Mouse (Mus musculus) embryonic facial prominence, embryonic 11.5 days (tissue): ENCODE measurements around the gene C3. TPM values are rescaled to one million over a fixed set of nuclear protein-coding genes. Genes with fewer than 3 reads are reported as not detected.
A peak's percentile ranks its signal among the peaks of the same experiment; 100 is the strongest.

Experiments
- ATAC-seq: fragments of 200-750 bp; cut with Nextera tagmentation; replicated peaks from 2 replicates; pipeline ENCODE4 v1.8.0; 2017; ENCODE audit warnings: low read depth; ENCODE audit not compliant: insufficient number of reproducible peaks, low FRiP score, low TSS enrichment
- DNase-seq: peaks from one replicate; pipeline ENCODE4 v3.0.0-alpha.2; 2015; ENCODE audit warnings: low spot score
- H3K27ac ChIP-seq: fragments of 300-500 bp; sonication (generic); replicated peaks from 2 replicates; pipeline ENCODE4 v1.5.1; 2014; ENCODE audit warnings: mild to moderate bottlenecking, low read depth, low read length, control low read depth
- H3K27me3 ChIP-seq: fragments of 300-500 bp; sonication (generic); 2 replicates; pipeline ENCODE4 v1.6.1; 2014; ENCODE audit warnings: mild to moderate bottlenecking, low read length, moderate library complexity, mixed read lengths; ENCODE audit not compliant: control insufficient read depth, insufficient read depth
- H3K36me3 ChIP-seq: fragments of 300-500 bp; sonication (generic); replicated peaks from 2 replicates; pipeline ENCODE4 v1.6.1; 2014; ENCODE audit warnings: low read depth, mild to moderate bottlenecking, low read length, moderate library complexity, mixed read lengths; ENCODE audit not compliant: control insufficient read depth, insufficient read depth
- H3K4me1 ChIP-seq: fragments of 300-500 bp; sonication (generic); 2 replicates; pipeline ENCODE4 v1.6.1; 2014; ENCODE audit warnings: low read length, mixed read lengths; ENCODE audit not compliant: control insufficient read depth, insufficient read depth
- H3K4me2 ChIP-seq: fragments of 300-500 bp; sonication (generic); 2 replicates; pipeline ENCODE4 v1.6.1; 2014; ENCODE audit warnings: low read depth, mild to moderate bottlenecking, control low read depth, low read length, moderate library complexity
- H3K4me3 ChIP-seq: fragments of 300-500 bp; sonication (generic); 2 replicates; pipeline ENCODE4 v1.5.1; 2014; ENCODE audit warnings: low read depth, low read length, control low read depth
- H3K9ac ChIP-seq: fragments of 300-500 bp; sonication (generic); replicated peaks from 2 replicates; pipeline ENCODE4 v1.6.1; 2014; ENCODE audit warnings: mild to moderate bottlenecking, control low read depth, low read length
- H3K9me3 ChIP-seq: fragments of 300-500 bp; sonication (generic); replicated peaks from 2 replicates; pipeline ENCODE4 v1.6.1; 2016; ENCODE audit warnings: mild to moderate bottlenecking, low read length, inconsistent platforms, mixed read lengths; ENCODE audit not compliant: control insufficient read depth
- WGBS: fragments of 180-500 bp; shearing (Covaris S2); extraction: QIAGEN DNeasy Blood & Tissue Kit; methylation state at CpG from one replicate; pipeline ENCODE4 v1.1.7; 2014; 5-methylcytosine and 5-hydroxymethylcytosine counted together
- polyA plus RNA-seq: library from polyadenylated mRNA; unstranded; fragments of >200 nt; fragmentation: Nextera tagmentation; extraction: Ambion mirVana; gene quantifications from 2 replicates; pipeline ENCODE4 v1.2.1, GENCODE M21; 2014

Gene C3
- polyA plus RNA-seq, 1 experiment from 2014 or later: 0.35 TPM

DNA sequence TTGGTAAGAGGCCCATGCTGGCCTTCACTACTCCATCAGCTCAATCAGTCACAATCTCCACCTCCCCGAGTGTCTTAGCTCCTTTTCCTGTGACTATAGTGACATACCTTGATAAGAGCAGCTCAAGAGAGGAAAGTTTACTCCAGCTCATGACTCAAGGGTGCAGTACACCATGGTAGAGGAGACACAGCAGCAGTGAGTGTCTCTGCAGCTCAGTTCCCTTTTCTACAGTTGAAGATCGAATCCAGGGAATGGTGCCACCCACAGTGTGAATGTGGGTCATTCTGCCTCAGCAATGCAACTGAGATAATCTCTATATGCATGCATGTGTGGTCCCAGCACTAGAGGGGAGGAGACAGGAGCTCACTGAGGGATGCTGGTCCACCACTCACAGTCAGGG is 42.3 kb downstream of the C3 start:
- Histone ChIP-seq H3K27ac (no peak overlapping the region), H3K9me3 (no peaks in the 10 kb centered on the region), H3K27me3 (no peaks in the 10 kb centered on the region), H3K4me2 (no peak overlapping the region), H3K4me1 (no peaks in the 10 kb centered on the region), H3K9ac (no peak overlapping the region), H3K4me3 (no peak overlapping the region), H3K36me3 (no peaks in the 10 kb centered on the region)
- DNase-seq (no peak), ATAC-seq (no peak)
- 76% methylated on average over 2 of the region's 2 CpGs for WGBS

DNA sequence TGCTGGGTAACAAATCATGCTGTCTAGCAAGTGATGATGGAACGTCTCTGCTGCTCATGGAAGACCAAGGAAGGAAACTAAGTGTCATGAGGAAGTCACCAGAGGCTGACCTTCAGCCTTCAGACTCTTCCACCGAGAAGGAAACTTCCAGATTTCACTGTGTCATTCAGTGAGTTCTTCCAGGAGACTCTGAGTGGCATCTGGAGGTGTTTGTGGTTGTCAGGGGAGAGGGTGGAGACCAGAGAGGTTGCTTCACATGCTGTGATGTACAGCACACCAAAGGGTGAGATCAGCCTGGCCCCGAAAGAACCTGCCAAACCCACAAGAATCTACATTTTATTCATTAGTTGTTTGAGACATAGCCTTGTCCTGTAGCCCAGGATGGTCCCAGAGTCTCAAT is 45.1 kb downstream of the C3 start:
- ATAC-seq: no peak

DNA sequence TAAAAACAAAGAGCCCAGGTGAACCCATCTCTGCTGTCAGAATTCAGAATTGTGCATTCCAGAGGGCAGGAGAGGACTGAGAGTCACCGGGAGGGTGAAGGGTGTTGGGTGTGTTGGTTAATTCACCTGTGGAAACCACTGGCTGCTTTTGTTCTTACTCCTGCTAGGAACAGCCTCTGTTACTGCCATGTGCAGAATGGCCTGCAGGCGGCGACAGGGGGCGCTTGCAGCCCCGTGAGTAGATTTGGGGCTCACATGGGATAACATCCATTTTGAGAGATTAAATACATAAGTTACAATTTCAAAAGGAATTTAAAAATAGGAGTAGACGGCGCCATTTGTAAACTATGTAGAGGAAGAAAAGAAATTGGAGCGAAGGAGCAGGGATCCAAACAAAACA is 47.6 kb downstream of the C3 start:
- ATAC-seq (no peak), DNase-seq (peak; percentile 24)
- Histone ChIP-seq H3K27me3 (no peaks in the 10 kb centered on the region), H3K4me1 (no peaks in the 10 kb centered on the region), H3K4me2 (no peak overlapping the region), H3K36me3 (no peaks in the 10 kb centered on the region), H3K4me3 (no peak overlapping the region), H3K27ac (no peak overlapping the region), H3K9ac (no peak overlapping the region), H3K9me3 (no peaks in the 10 kb centered on the region)
- WGBS: 33% methylated on average over 8 of the region's 8 CpGs

More for the DNA sequence above, 45.1 kb downstream of the C3 start:
- DNase-seq: no peak
- no peak overlapping the region for H3K4me3 ChIP-seq
- no peak overlapping the region for H3K27ac ChIP-seq
- H3K9me3 ChIP-seq: no peaks in the 10 kb centered on the region
- WGBS: 75% methylated on average over 3 of the region's 3 CpGs
- H3K36me3 ChIP-seq: no peaks in the 10 kb centered on the region
- H3K9ac ChIP-seq: no peak overlapping the region
- no peak overlapping the region for H3K4me2 ChIP-seq
- H3K27me3 ChIP-seq: no peaks in the 10 kb centered on the region
- H3K4me1 ChIP-seq: no peaks in the 10 kb centered on the region

DNA sequence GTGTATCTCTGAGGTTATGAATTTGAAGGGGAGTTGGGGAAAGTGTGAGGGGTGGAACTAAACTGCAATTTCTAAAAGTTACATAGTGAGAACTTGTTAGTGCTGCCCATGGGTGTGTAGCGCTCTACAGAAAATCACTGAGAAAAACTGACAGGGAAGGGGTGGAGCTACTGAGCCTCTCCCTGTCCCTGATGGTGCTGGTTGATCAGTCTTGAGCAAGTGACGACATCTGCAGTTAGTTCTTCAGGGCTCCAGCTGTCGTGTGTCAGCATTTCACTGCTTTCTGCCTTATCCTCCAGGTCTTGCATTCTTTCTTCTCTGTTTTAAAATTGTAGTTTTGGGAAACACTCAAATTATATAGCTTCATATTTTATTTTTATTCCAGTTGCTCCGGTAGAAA is 54.6 kb downstream of the C3 start:
- WGBS: 67% methylated on average over 4 of the region's 4 CpGs

DNA sequence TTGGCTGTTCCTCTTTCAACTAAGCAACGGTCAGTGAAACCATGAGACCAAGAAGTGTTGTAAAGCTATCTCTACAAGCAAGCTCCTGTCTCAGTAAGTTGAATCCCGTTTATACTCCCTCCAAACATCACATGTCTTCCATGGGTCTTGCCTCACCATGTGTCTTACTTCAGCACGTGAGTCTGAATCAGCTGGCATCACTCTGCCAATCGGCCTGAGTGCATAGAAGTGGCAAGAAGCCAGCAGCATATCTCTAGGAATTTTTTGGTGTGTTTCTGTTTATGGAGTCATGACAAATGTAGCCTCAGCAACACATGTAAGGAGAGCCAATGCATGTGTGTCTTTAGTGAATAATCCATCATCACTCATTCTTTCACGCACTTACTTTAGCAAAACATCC is 55.6 kb downstream of the C3 start:
- no peak for DNase-seq
- H3K9me3 ChIP-seq: no peaks in the 10 kb centered on the region
- no peaks in the 10 kb centered on the region for H3K27me3 ChIP-seq
- no peak overlapping the region for H3K4me2 ChIP-seq
- no peak overlapping the region for H3K4me3 ChIP-seq
- no peaks in the 10 kb centered on the region for H3K4me1 ChIP-seq
- H3K9ac ChIP-seq: no peak overlapping the region
- no peaks in the 10 kb centered on the region for H3K36me3 ChIP-seq
- WGBS: 76% methylated on average over 5 of the region's 5 CpGs
- no peak overlapping the region for H3K27ac ChIP-seq
- no peak for ATAC-seq

More for the DNA sequence above, 54.6 kb downstream of the C3 start:
- Histone ChIP-seq H3K27ac (no peak overlapping the region), H3K27me3 (no peaks in the 10 kb centered on the region), H3K4me2 (no peak overlapping the region), H3K9ac (no peak overlapping the region), H3K36me3 (no peaks in the 10 kb centered on the region), H3K4me3 (no peak overlapping the region), H3K4me1 (no peaks in the 10 kb centered on the region), H3K9me3 (no peaks in the 10 kb centered on the region)
- no peak for DNase-seq
- no peak for ATAC-seq

DNA sequence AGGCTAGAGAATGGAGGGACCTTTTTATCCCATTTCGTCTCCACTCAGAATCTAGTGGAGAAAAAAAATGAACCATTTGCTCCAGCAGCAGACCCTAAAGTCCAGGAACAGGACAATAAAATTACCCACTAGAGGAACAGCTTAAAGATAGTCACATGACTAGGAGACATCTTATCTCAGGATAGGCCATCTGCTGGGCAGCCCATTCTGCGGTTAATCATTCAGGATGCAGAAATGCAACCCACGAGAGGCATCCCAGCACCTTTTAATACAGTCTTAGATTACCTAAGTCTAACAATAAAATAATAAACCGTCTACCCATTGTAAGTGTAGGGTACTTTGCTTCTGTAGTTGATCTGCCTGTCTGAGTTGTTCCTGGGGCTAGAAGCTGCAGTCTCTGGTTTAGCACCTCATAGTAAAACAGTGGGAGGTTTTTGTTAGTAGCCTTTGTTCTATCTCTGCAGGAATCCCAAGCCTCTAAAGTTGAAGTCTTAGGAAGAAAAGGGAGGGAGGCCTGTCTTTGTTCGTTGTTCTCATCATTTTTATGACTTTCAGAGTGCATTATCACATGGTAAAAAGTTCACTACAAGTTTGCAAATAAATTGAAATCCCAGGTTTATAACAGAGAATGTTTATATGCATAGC is 57.2 kb downstream of the C3 start:
- ATAC-seq: no peak
- H3K4me1 ChIP-seq: no peaks in the 10 kb centered on the region
- DNase-seq: no peak
- H3K4me2 ChIP-seq: no peak overlapping the region
- no peak overlapping the region for H3K9ac ChIP-seq
- H3K9me3 ChIP-seq: no peaks in the 10 kb centered on the region
- 58% methylated on average over 5 of the region's 5 CpGs for WGBS
- H3K36me3 ChIP-seq: no peaks in the 10 kb centered on the region
- no peaks in the 10 kb centered on the region for H3K27me3 ChIP-seq
- H3K4me3 ChIP-seq: no peak overlapping the region
- H3K27ac ChIP-seq: no peak overlapping the region

DNA sequence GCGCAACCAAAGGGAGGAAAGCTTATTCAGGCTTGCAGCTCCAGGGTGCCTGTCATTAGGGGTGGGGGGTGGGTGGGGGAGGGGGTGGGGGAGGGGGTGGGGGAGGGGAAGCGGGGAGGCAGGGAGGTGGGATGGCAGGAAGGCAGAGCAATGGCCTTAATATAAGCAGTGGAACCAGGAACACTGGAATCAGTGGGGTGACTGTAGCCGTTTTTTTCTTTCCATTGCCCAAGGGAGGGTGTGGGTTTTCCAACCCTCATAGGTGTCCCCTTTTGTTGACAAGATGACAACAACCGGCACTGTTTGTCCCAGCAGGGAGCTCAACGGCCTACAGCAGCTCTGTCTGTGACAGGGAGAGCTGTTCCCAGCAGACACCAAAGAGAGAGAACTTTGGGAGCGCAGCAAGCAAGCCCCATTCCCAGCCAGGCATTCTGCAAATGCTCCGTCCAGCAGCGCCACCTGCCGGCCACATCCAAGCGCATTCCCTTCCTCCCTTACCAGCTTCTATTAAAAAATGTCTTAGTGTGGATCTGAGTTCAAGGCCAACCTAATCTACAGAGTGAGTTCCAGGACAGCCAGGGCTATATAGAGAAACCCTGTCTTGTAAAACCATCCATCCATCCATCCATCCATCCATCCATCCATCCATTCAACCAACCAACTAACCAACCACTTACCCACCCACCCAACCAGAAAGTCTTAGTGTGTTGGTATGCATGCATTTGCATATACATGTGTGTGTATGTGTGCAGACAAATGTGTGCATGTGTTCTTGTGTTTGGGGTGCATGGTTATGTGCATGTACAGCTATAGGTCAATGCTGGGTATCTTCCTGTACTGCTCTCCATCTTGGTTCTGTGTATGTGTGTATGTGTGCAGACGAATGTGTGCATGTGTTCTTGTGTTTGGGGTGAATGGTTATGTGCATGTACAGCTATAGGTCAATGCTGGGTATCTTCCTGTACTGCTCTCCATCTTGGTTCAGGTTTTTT is 60.8 kb downstream of the C3 start:
- peak; percentile 87 for DNase-seq
- H3K27me3 ChIP-seq: no peaks in the 10 kb centered on the region
- no peak overlapping the region for H3K9ac ChIP-seq
- no peak overlapping the region for H3K4me2 ChIP-seq
- no peaks in the 10 kb centered on the region for H3K9me3 ChIP-seq
- H3K4me3 ChIP-seq: no peak overlapping the region
- H3K27ac ChIP-seq: no peak overlapping the region
- H3K36me3 ChIP-seq: no peaks in the 10 kb centered on the region
- 13% methylated on average over 11 of the region's 11 CpGs for whole genome bisulfite sequencing
- no peaks in the 10 kb centered on the region for H3K4me1 ChIP-seq
- peak; percentile 72 for ATAC-seq
